Mouse (Mus musculus): ENCODE measurements around the gene Mab21l3.
A peak's percentile ranks its signal among the peaks of the same experiment; 100 is the strongest.

- TF ChIP-seq CHD2 (IDR thresholded peaks at IDR 0.05; ENCODE audit: low read length), result no peak
- no peak for TF ChIP-seq CTCF (conservative IDR thresholded peaks at IDR 0.05 in 1 of 2, IDR thresholded peaks at IDR 0.05 in 1 of 2; ENCODE audit: low read depth in 2 of 2, low read length in 2 of 2)
- TF ChIP-seq ZC3H11A (IDR thresholded peaks at IDR 0.05; ENCODE audit: low read depth, low read length), result no peak
- TF ChIP-seq POLR2A (IDR thresholded peaks at IDR 0.05; ENCODE audit: low read depth, low read length), result no peak
- TF ChIP-seq ZNF384 (IDR thresholded peaks at IDR 0.05; ENCODE audit: low read depth, low read length), result no peak
- TF ChIP-seq ETS1 (conservative IDR thresholded peaks at IDR 0.05; ENCODE audit: low read depth, low read length), result 0 out of 2 replicates have a peak, but pooled peaks have one; percentile 9
- TF ChIP-seq SIN3A (IDR thresholded peaks at IDR 0.05; ENCODE audit: low read length), result no peak
- TF ChIP-seq USF1 (IDR thresholded peaks at IDR 0.05; ENCODE audit: low read depth, low read length), result no peak
- no peak for TF ChIP-seq UBTF (IDR thresholded peaks at IDR 0.05; ENCODE audit: low read depth, low read length)
- no peak for TF ChIP-seq POLR2AphosphoS2 (IDR thresholded peaks at IDR 0.05; ENCODE audit: low read depth, low read length)
- no peak for TF ChIP-seq SMC3 (IDR thresholded peaks at IDR 0.05; ENCODE audit: low read depth, low read length)
Measured at GRCm38 (mm10) chr3:101895376-101895910, 46.7 kb upstream of the Mab21l3 start.

Measured in CH12.LX (cell line).